Mouse (Mus musculus) liver, embryonic 14.5 days (tissue): ENCODE measurements at regions not wholly inside any gene's neighbourhood (a gene's known extent, or its start where the extent isn't known, plus 50 kb on each side); places are given as distances from the start of the nearest gene placed in this dataset.
A peak's percentile ranks its signal among the peaks of the same experiment; 100 is the strongest.

ENCODE experiments used
- ATAC-seq: fragments of 200-750 bp; cut with Nextera tagmentation; 2 replicates; pipeline ENCODE4 v1.8.0; 2017; ENCODE audit warnings: moderate number of reproducible peaks, mild to moderate bottlenecking, moderate library complexity; ENCODE audit not compliant: insufficient read depth
- DNase-seq, 3 experiments: peaks; one replicate each; pipeline ENCODE4 v3.0.0-alpha.2; 2012 to 2013; ENCODE audit warnings: low read depth in 3 of 3, low spot score in 3 of 3
- H3K27ac ChIP-seq: fragments of 300-500 bp; sonication (generic); 2 replicates; pipeline ENCODE4 v1.5.1; 2014; ENCODE audit warnings: moderate library complexity, mild to moderate bottlenecking, control low read depth, inconsistent platforms
- H3K27me3 ChIP-seq: fragments of 300-500 bp; sonication (generic); 2 replicates; pipeline ENCODE4 v1.6.1; 2014; ENCODE audit warnings: mild to moderate bottlenecking, low read length, moderate library complexity; ENCODE audit not compliant: control insufficient read depth, insufficient read depth
- H3K36me3 ChIP-seq: fragments of 300-500 bp; sonication (generic); replicated peaks from 2 replicates; pipeline ENCODE4 v1.6.1; 2014; ENCODE audit warnings: low read depth; ENCODE audit not compliant: control insufficient read depth, insufficient read depth
- H3K4me1 ChIP-seq, 2 experiments: fragments of 200-500 bp in 1 of 2; fragments of 300-500 bp in 1 of 2; sonication (generic) in 1 of 2; replicated peaks; 2 replicates each; pipeline ENCODE4 v1.6.1; 2012 to 2014; ENCODE audit warnings: antibody characterized with exemption in 1 of 2, inconsistent platforms in 1 of 2, low read length in 1 of 2; ENCODE audit not compliant: control insufficient read depth in 2 of 2, insufficient read depth in 2 of 2
- H3K4me2 ChIP-seq: fragments of 300-500 bp; sonication (generic); 2 replicates; pipeline ENCODE4 v1.6.1; 2014; ENCODE audit warnings: low read depth, mild to moderate bottlenecking, control low read depth, moderate library complexity
- H3K4me3 ChIP-seq, 2 experiments: fragments of 200-500 bp in 1 of 2; fragments of 300-500 bp in 1 of 2; sonication (generic) in 1 of 2; 2 replicates each; pipeline ENCODE4 v1.5.1; 2012 to 2014; ENCODE audit warnings: low read depth in 2 of 2, low read length in 2 of 2, mild to moderate bottlenecking in 2 of 2, control low read depth in 1 of 2, inconsistent platforms in 1 of 2, moderate library complexity in 1 of 2; ENCODE audit not compliant: insufficient read depth in 1 of 2
- H3K9ac ChIP-seq: fragments of 300-500 bp; sonication (generic); replicated peaks from 2 replicates; pipeline ENCODE4 v1.6.1; 2014; ENCODE audit warnings: mild to moderate bottlenecking, control low read depth, moderate library complexity
- H3K9me3 ChIP-seq: fragments of 300-500 bp; sonication (generic); 2 replicates; pipeline ENCODE4 v1.6.1; 2016; ENCODE audit warnings: low read length, mixed read lengths; ENCODE audit not compliant: control insufficient read depth
- CTCF ChIP-seq: IDR thresholded peaks from 2 replicates; pipeline ENCODE4 v1.5.1; 2016; ENCODE audit warnings: antibody characterized with exemption, low read depth, control low read depth
- EP300 ChIP-seq: IDR thresholded peaks from 2 replicates; pipeline ENCODE4 v1.6.1; 2016; ENCODE audit warnings: antibody characterized with exemption, low read depth
- WGBS: fragments of 180-500 bp; shearing (Covaris S2); extraction: QIAGEN DNeasy Blood & Tissue Kit; methylation state at CpG from one replicate; pipeline ENCODE4 v1.1.7; 2014; ENCODE audit not compliant: insufficient replicate concordance; 5-methylcytosine and 5-hydroxymethylcytosine counted together

GRCm38 (mm10) chr1:43367151-43367895 is 77.1 kb upstream of the Nck2 start:
- no peak for TF ChIP-seq CTCF
- TF ChIP-seq EP300 = no peak
- DNase-seq (no peak), ATAC-seq (peak; percentile 23; the same call in 1 of the 2 replicates)
- no peak overlapping the region for H3K27ac ChIP-seq
- 49% methylated on average over 5 of the region's 5 CpGs for WGBS
- H3K36me3 ChIP-seq = no peaks in the 10 kb centered on the region
- H3K9me3 ChIP-seq = no peaks in the 10 kb centered on the region
- no peak overlapping the region for H3K9ac ChIP-seq
- no peak overlapping the region for H3K4me2 ChIP-seq
- no peak overlapping the region for H3K4me3 ChIP-seq
- H3K4me1 ChIP-seq = peaks cover 0 to 4% of the 10 kb centered on the region in 2 experiments; a peak in 2 of 4 replicates
- no peaks in the 10 kb centered on the region for H3K27me3 ChIP-seq

DNA sequence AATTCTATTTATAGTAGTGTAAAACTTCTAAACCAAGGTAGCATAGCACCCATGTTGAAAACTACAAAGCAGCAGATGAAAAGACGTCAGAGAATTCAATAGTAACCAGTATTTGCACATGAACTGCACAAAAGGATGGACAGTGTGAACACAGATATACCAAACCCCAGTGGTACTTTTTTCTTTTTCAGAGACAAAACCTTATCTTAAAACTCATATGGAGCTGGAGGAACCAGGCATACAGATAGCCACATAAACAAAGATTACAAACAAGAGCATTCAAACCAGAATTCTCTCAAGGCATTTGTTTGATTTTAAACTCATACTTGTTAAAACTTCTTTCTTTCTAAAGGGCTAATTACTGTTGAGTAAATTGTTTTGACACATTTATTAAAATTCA is 72.5 kb upstream of the Nck2 start:
- H3K4me1 ChIP-seq = peaks cover 0 to 4% of the 10 kb centered on the region in 2 experiments; a peak in 2 of 4 replicates
- TF ChIP-seq CTCF (no peak), EP300 (peak; percentile 71)
- no peak overlapping the region for H3K27ac ChIP-seq
- no peak overlapping the region for H3K4me3 ChIP-seq
- no peaks in the 10 kb centered on the region for H3K9me3 ChIP-seq
- DNase-seq (peak; percentile 10 to 27 (median 14)), ATAC-seq (no peak)
- no peak overlapping the region for H3K4me2 ChIP-seq
- H3K36me3 ChIP-seq = no peaks in the 10 kb centered on the region
- 14% methylated on average over 1 of the region's 1 CpGs for WGBS
- H3K9ac ChIP-seq = no peak overlapping the region
- no peaks in the 10 kb centered on the region for H3K27me3 ChIP-seq

DNA sequence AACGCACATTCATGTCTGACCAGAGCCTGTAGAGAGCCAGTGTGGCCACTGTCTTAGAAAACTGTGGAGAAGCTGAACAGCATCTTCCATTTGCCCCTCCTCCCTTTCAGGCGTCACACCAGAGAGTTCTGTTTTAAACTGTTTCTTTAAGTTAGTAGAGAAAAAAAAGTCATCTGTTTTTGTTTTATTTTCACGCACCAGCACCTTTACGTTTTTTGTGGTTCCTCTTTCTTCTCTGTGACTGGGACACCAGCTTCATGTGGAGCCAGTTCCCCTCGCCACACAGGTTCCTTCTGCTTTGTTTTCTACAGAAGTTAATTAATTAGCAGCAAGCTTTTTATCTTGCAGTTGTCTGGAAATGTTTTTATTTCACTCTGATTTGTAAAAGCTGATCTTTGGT is 69.4 kb upstream of the Nck2 start:
- no peak for DNase-seq
- H3K27me3 ChIP-seq = no peaks in the 10 kb centered on the region
- H3K9me3 ChIP-seq = no peaks in the 10 kb centered on the region
- no peaks in the 10 kb centered on the region for H3K36me3 ChIP-seq
- no peak overlapping the region for H3K9ac ChIP-seq
- TF ChIP-seq CTCF = no peak
- no peak for TF ChIP-seq EP300
- ATAC-seq = no peak
- no peak overlapping the region for H3K4me2 ChIP-seq
- H3K4me1 ChIP-seq = peaks cover 0 to 2% of the 10 kb centered on the region in 2 experiments; a peak in 1 of 4 replicates
- WGBS = 42% methylated on average over 5 of the region's 5 CpGs
- H3K4me3 ChIP-seq = no peak overlapping the region
- no peak overlapping the region for H3K27ac ChIP-seq

GRCm38 (mm10) chr1:43375851-43376250 is 68.5 kb upstream of the Nck2 start:
- TF ChIP-seq EP300 (no peak), CTCF (no peak)

GRCm38 (mm10) chr1:43377491-43378263 is 66.7 kb upstream of the Nck2 start:
- WGBS = 75% methylated on average over 4 of the region's 4 CpGs
- Histone ChIP-seq H3K4me3 (no peak overlapping the region), H3K27me3 (no peaks in the 10 kb centered on the region), H3K9me3 (no peaks in the 10 kb centered on the region), H3K4me1 (no peaks in the 10 kb centered on the region), H3K36me3 (no peaks in the 10 kb centered on the region), H3K27ac (no peak overlapping the region), H3K4me2 (no peak overlapping the region), H3K9ac (no peak overlapping the region)
- TF ChIP-seq EP300 (no peak), CTCF (no peak)
- DNase-seq = no peak
- no peak for ATAC-seq

More at GRCm38 (mm10) chr1:43375851-43376250, 68.5 kb upstream of the Nck2 start:
- no peaks in the 10 kb centered on the region for H3K9me3 ChIP-seq
- no peak overlapping the region for H3K27ac ChIP-seq
- H3K36me3 ChIP-seq = no peaks in the 10 kb centered on the region
- no peaks in the 10 kb centered on the region for H3K27me3 ChIP-seq
- no peak overlapping the region for H3K4me3 ChIP-seq
- no peak for DNase-seq
- no peak overlapping the region for H3K9ac ChIP-seq
- no peak for ATAC-seq
- WGBS = 71% methylated on average over 4 of the region's 4 CpGs
- H3K4me2 ChIP-seq = no peak overlapping the region
- peaks cover 0 to 2% of the 10 kb centered on the region in 2 experiments; a peak in 1 of 4 replicates for H3K4me1 ChIP-seq
